Mouse (Mus musculus): ENCODE measurements around the gene P3h2. TPM values are rescaled to one million over a fixed set of nuclear protein-coding genes. Genes with fewer than 3 reads are reported as not detected.
A peak's percentile ranks its signal among the peaks of the same experiment; 100 is the strongest.

The P3h2 gene
- polyA plus RNA-seq, 1 experiment from 2014 or later = 16.5 TPM

DNA sequence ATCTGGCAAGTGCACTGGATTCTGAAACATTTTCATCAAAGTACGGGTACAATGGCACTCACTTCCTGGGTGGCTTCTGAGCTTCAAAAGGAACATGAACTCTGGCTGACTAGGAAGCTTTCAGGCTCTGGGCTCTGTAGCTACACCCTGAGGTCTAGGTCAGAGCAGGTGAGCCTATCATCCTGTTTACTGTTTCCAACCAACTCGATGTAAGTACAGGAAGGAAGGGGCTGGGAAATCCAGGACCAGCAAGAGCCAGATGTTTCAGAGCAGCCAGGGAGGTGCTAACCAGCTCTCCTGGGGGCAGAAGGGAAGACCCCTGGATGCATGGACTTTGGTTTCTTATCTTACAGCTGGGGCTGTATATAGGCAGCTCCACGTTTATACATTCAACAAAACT lies 126.5 kb downstream of the P3h2 start:
- H3K9ac ChIP-seq = no peak overlapping the region
- H3K4me3 ChIP-seq = no peak overlapping the region
- 55% methylated on average over 3 of the region's 3 CpGs for WGBS
- H3K36me3 ChIP-seq = peaks cover 23% of the 10 kb centered on the region
- no peak for ATAC-seq (ENCODE audit: insufficient number of reproducible peaks, low FRiP score)
- no peaks in the 10 kb centered on the region for H3K27me3 ChIP-seq (replicated peaks)
- no peaks in the 10 kb centered on the region for H3K9me3 ChIP-seq (replicated peaks)
- no peak overlapping the region for H3K4me2 ChIP-seq
- no peak overlapping the region for H3K27ac ChIP-seq (ENCODE audit: poor library complexity, severe bottlenecking)
- H3K4me1 ChIP-seq (replicated peaks) = no peaks in the 10 kb centered on the region

DNA sequence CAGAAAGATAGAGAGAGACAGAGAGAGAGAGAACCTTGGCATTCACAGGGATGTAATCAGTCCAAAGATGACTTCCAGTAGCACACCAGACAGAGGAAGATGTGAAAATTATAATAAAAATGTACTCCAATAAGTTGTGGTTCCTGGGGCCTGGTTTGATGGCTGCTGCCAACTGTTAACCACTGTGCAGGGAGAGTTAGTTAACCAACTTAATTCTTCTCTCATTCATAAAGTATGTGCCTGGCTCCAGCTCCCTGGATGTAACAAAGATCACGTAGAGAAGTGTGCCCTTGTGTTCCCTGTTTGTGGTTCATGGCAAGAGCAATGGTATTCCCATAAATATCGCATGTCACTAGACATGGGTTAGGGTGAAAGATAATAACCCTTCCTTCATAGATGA lies 128.4 kb downstream of the P3h2 start:
- peaks cover 33% of the 10 kb centered on the region for H3K36me3 ChIP-seq
- no peak for ATAC-seq (ENCODE audit: insufficient number of reproducible peaks, low FRiP score)
- WGBS = 88% methylated on average over 2 of the region's 2 CpGs
- H3K4me3 ChIP-seq = no peak overlapping the region
- H3K27me3 ChIP-seq (replicated peaks) = no peaks in the 10 kb centered on the region
- no peak overlapping the region for H3K4me2 ChIP-seq
- no peaks in the 10 kb centered on the region for H3K4me1 ChIP-seq (replicated peaks)
- no peak overlapping the region for H3K9ac ChIP-seq
- no peaks in the 10 kb centered on the region for H3K9me3 ChIP-seq (replicated peaks)
- H3K27ac ChIP-seq (ENCODE audit: poor library complexity, severe bottlenecking) = no peak overlapping the region

DNA sequence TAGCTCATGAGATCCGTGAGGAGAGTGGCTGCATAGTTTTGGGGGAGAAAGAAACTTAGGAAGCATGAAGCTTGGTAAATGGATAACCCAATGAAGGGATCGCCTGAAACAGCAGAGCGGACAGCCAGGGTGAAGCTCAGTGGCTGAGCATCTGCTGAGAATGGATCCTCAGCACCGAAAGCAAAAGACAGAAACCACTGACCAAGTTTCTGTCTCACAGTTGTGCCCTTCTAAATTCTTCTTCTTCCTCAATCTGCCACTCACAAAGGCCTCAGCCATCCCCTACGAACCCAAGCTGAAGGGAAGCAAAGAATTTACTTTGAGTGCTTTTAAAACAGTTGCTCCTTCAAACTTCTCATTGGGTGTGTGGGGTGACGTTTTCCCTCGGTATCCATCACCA lies 134.3 kb downstream of the P3h2 start:
- peaks cover 51% of the 10 kb centered on the region for H3K36me3 ChIP-seq
- H3K4me2 ChIP-seq = no peak overlapping the region
- no peaks in the 10 kb centered on the region for H3K4me1 ChIP-seq (replicated peaks)
- H3K9ac ChIP-seq = no peak overlapping the region
- no peak for ATAC-seq (ENCODE audit: insufficient number of reproducible peaks, low FRiP score)
- H3K27me3 ChIP-seq (replicated peaks) = no peaks in the 10 kb centered on the region
- H3K27ac ChIP-seq (ENCODE audit: poor library complexity, severe bottlenecking) = no peak overlapping the region
- WGBS = 83% methylated on average over 7 of the region's 7 CpGs
- H3K9me3 ChIP-seq (replicated peaks) = no peaks in the 10 kb centered on the region
- H3K4me3 ChIP-seq = no peak overlapping the region

DNA sequence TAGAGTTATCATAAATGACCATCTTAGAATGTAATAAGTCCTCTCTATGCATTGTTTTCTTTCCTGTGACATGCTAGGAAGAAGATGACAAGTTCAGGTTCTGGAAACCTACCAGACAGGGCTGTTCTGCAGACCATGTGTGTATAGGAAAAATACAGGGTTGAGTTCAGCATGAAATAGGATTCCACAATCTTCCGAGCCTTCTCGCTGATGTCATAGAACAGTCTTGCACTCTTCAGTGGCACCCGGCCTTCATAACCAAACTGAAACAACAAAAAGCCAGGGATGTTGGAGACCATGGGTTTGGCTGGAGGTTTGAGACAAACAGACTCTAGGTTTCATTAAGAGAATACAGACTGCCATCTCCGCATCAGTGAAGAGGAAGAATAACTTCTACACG lies 134.9 kb downstream of the P3h2 start:
- H3K4me2 ChIP-seq = no peak overlapping the region
- no peak overlapping the region for H3K4me3 ChIP-seq
- no peak overlapping the region for H3K9ac ChIP-seq
- no peaks in the 10 kb centered on the region for H3K9me3 ChIP-seq (replicated peaks)
- no peaks in the 10 kb centered on the region for H3K27me3 ChIP-seq (replicated peaks)
- WGBS = 82% methylated on average over 5 of the region's 5 CpGs
- H3K27ac ChIP-seq (ENCODE audit: poor library complexity, severe bottlenecking) = no peak overlapping the region
- no peaks in the 10 kb centered on the region for H3K4me1 ChIP-seq (replicated peaks)
- no peak for ATAC-seq (ENCODE audit: insufficient number of reproducible peaks, low FRiP score)
- peaks cover 53% of the 10 kb centered on the region for H3K36me3 ChIP-seq

DNA sequence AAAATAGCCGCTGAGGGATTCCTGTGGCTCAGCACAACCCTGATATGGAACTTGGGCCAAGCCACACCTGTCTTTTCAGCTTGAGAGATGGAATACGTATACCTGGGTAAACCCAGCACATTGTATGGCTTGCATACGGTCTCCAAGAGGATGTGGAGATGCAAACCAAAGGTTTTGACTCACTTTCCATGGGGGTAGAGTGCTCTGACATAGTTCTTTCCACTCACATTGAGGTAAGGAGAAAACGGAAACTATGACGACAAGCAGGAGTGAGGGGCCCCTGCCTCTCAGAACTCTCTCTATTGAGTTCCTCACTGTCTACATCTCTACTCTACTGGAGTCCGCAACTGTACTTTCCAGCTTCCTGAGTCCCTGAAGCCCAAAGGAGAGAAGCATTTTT lies 135.4 kb downstream of the P3h2 start:
- H3K4me3 ChIP-seq = no peak overlapping the region
- H3K27me3 ChIP-seq (replicated peaks) = no peaks in the 10 kb centered on the region
- no peak overlapping the region for H3K27ac ChIP-seq (ENCODE audit: poor library complexity, severe bottlenecking)
- H3K9ac ChIP-seq = no peak overlapping the region
- no peak overlapping the region for H3K4me2 ChIP-seq
- 71% methylated on average over 6 of the region's 6 CpGs for WGBS
- H3K36me3 ChIP-seq = peaks cover 54% of the 10 kb centered on the region
- no peaks in the 10 kb centered on the region for H3K4me1 ChIP-seq (replicated peaks)
- H3K9me3 ChIP-seq (replicated peaks) = no peaks in the 10 kb centered on the region
- ATAC-seq (ENCODE audit: insufficient number of reproducible peaks, low FRiP score) = 0 out of 2 replicates have a peak, but pooled peaks have one; percentile 18

DNA sequence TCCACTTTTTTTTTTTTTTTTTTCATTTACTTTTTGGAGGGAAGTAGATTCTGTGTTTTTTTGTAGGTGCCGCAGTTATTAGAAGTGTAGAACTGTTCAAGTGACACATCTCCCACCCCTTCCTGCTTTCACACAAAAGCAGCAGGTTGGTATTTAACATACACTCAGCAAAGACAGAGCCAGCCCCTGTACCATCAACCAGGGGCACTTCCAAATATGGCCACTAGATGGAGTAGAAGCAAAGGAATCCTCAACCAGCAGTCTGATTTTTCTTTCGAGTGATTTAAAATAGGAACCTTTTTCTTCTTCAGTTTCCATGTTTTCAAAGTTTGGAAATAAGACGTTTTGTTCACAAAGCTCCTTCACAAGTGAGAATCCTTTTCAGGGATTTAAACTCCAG lies 138.3 kb downstream of the P3h2 start:
- Histone ChIP-seq H3K27ac (ENCODE audit: poor library complexity, severe bottlenecking) (no peak overlapping the region), H3K9me3 (replicated peaks) (no peaks in the 10 kb centered on the region), H3K36me3 (peaks cover 57% of the 10 kb centered on the region), H3K9ac (no peak overlapping the region), H3K4me3 (no peak overlapping the region), H3K4me1 (replicated peaks) (no peaks in the 10 kb centered on the region), H3K4me2 (no peak overlapping the region), H3K27me3 (replicated peaks) (no peaks in the 10 kb centered on the region)
- WGBS = 31% methylated on average over 3 of the region's 3 CpGs
- no peak for ATAC-seq (ENCODE audit: insufficient number of reproducible peaks, low FRiP score)

DNA sequence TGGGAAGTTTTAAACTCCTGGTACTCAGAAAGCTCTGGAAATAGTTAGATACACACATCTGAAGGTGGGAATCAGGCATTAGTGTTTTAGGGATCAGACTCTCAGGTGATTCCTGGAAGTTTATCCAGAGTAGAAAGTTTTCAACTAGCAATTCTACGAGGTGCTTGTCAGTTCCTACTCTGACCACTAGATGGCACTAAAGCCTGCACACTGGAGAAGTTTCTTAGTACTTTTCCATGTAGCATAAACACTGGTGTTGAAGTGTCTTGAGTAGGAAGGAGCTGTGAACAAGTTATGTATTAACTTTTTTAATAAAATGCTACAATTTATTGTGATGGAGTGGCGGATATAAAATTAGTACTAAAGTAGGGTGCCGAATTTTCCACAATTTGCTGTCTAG lies 141.7 kb downstream of the P3h2 start:
- H3K4me1 ChIP-seq (replicated peaks) = no peaks in the 10 kb centered on the region
- no peak for ATAC-seq (ENCODE audit: insufficient number of reproducible peaks, low FRiP score)
- no peak overlapping the region for H3K4me3 ChIP-seq
- H3K9me3 ChIP-seq (replicated peaks) = no peaks in the 10 kb centered on the region
- H3K36me3 ChIP-seq = peaks cover 43% of the 10 kb centered on the region
- no peak overlapping the region for H3K4me2 ChIP-seq
- no peak overlapping the region for H3K9ac ChIP-seq
- H3K27ac ChIP-seq (ENCODE audit: poor library complexity, severe bottlenecking) = no peak overlapping the region
- WGBS = 22% methylated on average over 3 of the region's 3 CpGs
- no peaks in the 10 kb centered on the region for H3K27me3 ChIP-seq (replicated peaks)

DNA sequence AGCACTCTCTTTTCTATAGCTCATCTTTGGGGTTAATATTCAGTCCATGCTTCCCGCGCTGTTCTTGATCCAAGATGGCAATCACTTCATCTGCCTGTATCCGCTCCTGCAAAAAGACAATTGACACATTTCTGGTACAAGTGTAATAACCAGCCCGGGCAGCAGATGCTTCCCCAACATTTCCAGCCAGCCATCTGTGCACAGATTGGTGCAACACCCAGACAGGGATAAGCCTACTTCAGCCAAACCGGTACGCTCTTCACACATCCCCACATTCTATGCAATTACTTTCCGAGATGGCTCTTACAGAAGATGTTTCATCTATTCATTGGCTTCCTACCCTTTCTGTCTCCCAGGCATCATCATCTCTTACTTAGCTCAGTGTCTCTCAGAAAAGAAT lies 145.2 kb downstream of the P3h2 start:
- H3K4me2 ChIP-seq = no peak overlapping the region
- H3K27me3 ChIP-seq (replicated peaks) = no peaks in the 10 kb centered on the region
- H3K9me3 ChIP-seq (replicated peaks) = no peaks in the 10 kb centered on the region
- no peak overlapping the region for H3K4me3 ChIP-seq
- peaks cover 30% of the 10 kb centered on the region for H3K36me3 ChIP-seq
- no peak for ATAC-seq (ENCODE audit: insufficient number of reproducible peaks, low FRiP score)
- H3K27ac ChIP-seq (ENCODE audit: poor library complexity, severe bottlenecking) = no peak overlapping the region
- H3K4me1 ChIP-seq (replicated peaks) = no peaks in the 10 kb centered on the region
- H3K9ac ChIP-seq = no peak overlapping the region
- 93% methylated on average over 7 of the region's 7 CpGs for WGBS

DNA sequence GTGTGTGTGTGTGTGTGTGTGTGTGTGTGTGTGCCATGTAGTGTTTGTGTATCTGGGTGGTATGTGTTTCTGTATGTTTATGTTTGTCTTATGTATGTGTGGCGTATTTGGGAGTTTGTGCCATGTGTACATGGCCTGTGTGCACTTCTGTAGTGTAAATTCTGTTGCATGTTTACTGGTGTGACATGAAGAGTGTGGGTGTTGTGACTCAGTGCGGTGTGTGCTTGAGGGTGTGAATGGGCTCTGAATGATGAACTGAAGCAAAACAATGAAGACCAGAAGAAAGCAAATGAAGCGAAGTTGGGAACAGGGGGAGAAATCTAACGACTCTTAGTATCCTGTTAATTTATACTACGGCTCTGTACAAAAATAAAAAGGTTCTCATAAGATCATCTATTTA lies 145.7 kb downstream of the P3h2 start:
- no peak for ATAC-seq (ENCODE audit: insufficient number of reproducible peaks, low FRiP score)
- Histone ChIP-seq H3K9me3 (replicated peaks) (no peaks in the 10 kb centered on the region), H3K27ac (ENCODE audit: poor library complexity, severe bottlenecking) (no peak overlapping the region), H3K4me2 (no peak overlapping the region), H3K27me3 (replicated peaks) (no peaks in the 10 kb centered on the region), H3K36me3 (peaks cover 26% of the 10 kb centered on the region), H3K9ac (no peak overlapping the region), H3K4me1 (replicated peaks) (no peaks in the 10 kb centered on the region), H3K4me3 (no peak overlapping the region)
- WGBS = 83% methylated on average over 5 of the region's 5 CpGs

DNA sequence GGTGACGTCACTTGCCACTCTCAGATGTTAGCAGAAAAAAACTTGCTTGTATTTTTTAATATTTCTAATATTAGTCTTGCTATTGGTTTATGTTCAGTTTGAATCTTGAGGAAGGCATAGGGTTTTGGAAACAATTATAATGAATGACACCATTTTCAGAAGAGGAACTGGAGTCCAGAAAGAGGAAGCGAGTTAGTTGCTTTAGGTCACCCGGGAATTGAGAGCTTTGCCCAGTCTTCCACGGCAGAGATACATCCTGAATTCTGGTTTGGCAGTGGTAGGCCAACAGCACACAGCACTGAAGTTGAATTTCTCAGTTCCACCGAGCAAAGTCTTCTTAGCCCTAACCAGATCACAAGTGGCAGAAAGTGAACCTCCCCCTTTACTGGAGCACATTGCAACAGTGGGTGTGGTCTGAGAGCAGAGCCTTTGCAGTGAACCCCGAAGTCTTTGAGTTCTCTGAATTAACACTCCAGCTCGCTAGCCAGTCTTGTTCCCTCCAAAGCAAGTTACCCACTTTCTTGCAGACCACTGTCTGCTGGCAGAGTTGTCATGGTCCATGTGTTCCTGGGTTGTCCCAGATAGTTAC lies 146.8 kb downstream of the P3h2 start:
- peaks cover 19% of the 10 kb centered on the region for H3K36me3 ChIP-seq
- no peaks in the 10 kb centered on the region for H3K27me3 ChIP-seq (replicated peaks)
- ATAC-seq (ENCODE audit: insufficient number of reproducible peaks, low FRiP score) = no peak
- no peak overlapping the region for H3K4me2 ChIP-seq
- H3K4me1 ChIP-seq (replicated peaks) = no peaks in the 10 kb centered on the region
- no peak overlapping the region for H3K9ac ChIP-seq
- no peak overlapping the region for H3K4me3 ChIP-seq
- WGBS = 76% methylated on average over 7 of the region's 7 CpGs
- no peak overlapping the region for H3K27ac ChIP-seq (ENCODE audit: poor library complexity, severe bottlenecking)
- H3K9me3 ChIP-seq (replicated peaks) = no peaks in the 10 kb centered on the region

DNA sequence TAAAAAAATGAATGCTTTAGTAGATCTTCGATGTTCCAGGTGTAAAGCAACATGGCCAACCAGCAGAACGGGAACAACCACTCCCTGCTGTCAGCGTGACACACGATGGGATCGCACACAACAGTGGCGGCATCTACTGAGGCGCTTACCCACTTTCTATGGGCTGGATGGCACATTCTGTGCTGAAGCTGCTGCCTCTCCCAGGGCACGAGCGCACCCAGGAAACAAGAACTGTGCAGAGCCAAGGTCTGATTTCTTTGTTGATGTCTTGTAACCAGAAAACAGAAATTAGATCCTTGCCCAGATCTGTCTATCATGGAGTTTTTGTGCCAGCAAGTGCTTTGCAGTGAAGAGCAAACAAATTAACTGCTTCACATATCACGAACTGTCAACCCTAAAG lies 147.4 kb downstream of the P3h2 start:
- WGBS = 92% methylated on average over 10 of the region's 10 CpGs
- Histone ChIP-seq H3K36me3 (peaks cover 19% of the 10 kb centered on the region), H3K4me2 (no peak overlapping the region), H3K4me1 (replicated peaks) (no peaks in the 10 kb centered on the region), H3K9ac (no peak overlapping the region), H3K9me3 (replicated peaks) (no peaks in the 10 kb centered on the region), H3K27me3 (replicated peaks) (no peaks in the 10 kb centered on the region), H3K4me3 (no peak overlapping the region), H3K27ac (ENCODE audit: poor library complexity, severe bottlenecking) (no peak overlapping the region)
- no peak for ATAC-seq (ENCODE audit: insufficient number of reproducible peaks, low FRiP score)

DNA sequence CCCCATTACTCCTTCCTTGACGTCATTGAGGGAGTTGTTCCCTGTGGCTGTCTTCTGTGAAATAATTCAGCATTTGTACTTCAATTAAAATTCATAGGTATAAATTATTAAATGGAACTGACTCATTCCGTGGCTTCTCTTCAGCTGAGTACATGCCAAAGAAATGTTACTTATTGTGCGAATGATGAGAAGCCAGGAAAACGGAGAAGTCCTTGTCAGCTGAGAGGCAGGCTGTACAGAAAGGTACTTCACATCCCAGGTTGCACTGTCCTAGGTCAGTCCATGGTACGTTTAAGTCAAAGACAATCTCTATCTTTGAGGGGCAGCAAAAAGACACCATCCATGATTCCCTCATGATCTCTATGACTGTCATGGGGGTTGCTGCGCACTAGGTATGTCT lies 148.8 kb downstream of the P3h2 start:
- WGBS = 83% methylated on average over 6 of the region's 6 CpGs
- Histone ChIP-seq H3K36me3 (peaks cover 14% of the 10 kb centered on the region), H3K4me2 (no peak overlapping the region), H3K9me3 (replicated peaks) (no peaks in the 10 kb centered on the region), H3K27me3 (replicated peaks) (no peaks in the 10 kb centered on the region), H3K9ac (no peak overlapping the region), H3K27ac (ENCODE audit: poor library complexity, severe bottlenecking) (no peak overlapping the region), H3K4me3 (no peak overlapping the region), H3K4me1 (replicated peaks) (no peaks in the 10 kb centered on the region)
- ATAC-seq (ENCODE audit: insufficient number of reproducible peaks, low FRiP score) = no peak
